Mouse (Mus musculus) neural tube, embryonic 12.5 days (tissue): ENCODE results near the gene Nedd4. TPM values are rescaled to one million over a fixed set of nuclear protein-coding genes. Genes with fewer than 3 reads are reported as not detected.

ENCODE experiments used
- ATAC-seq: fragments of 200-750 bp; cut with Nextera tagmentation; 2 replicates; pipeline ENCODE4 v1.8.0; 2017; ENCODE audit warnings: low read depth, mild to moderate bottlenecking, moderate TSS enrichment, moderate library complexity; ENCODE audit not compliant: low FRiP score
- H3K27ac ChIP-seq: fragments of 300-500 bp; sonication (generic); 2 replicates; pipeline ENCODE4 v1.5.1; 2016
- H3K27me3 ChIP-seq: fragments of 300-500 bp; sonication (generic); replicated peaks from 2 replicates; pipeline ENCODE4 v1.6.1; 2016; ENCODE audit warnings: mild to moderate bottlenecking
- H3K36me3 ChIP-seq: fragments of 300-500 bp; sonication (generic); 2 replicates; pipeline ENCODE4 v1.6.1; 2016; ENCODE audit warnings: mild to moderate bottlenecking
- H3K4me1 ChIP-seq: fragments of 300-500 bp; sonication (generic); 2 replicates; pipeline ENCODE4 v1.6.1; 2016
- H3K4me2 ChIP-seq: fragments of 300-500 bp; sonication (generic); replicated peaks from 2 replicates; pipeline ENCODE4 v1.6.1; 2016; ENCODE audit warnings: mild to moderate bottlenecking
- H3K4me3 ChIP-seq: fragments of 300-500 bp; sonication (generic); 2 replicates; pipeline ENCODE4 v1.5.1; 2016
- H3K9ac ChIP-seq: fragments of 300-500 bp; sonication (generic); 2 replicates; pipeline ENCODE4 v1.6.1; 2016; ENCODE audit warnings: mild to moderate bottlenecking
- H3K9me3 ChIP-seq: fragments of 300-500 bp; sonication (generic); 2 replicates; pipeline ENCODE4 v1.6.1; 2016; ENCODE audit warnings: mild to moderate bottlenecking
- WGBS: fragments of 180-500 bp; shearing (Covaris S2); methylation state at CpG from one replicate; pipeline ENCODE4 v1.1.7; 2016; 5-methylcytosine and 5-hydroxymethylcytosine counted together
- polyA plus RNA-seq: library from polyadenylated mRNA; unstranded; fragments of >200 nt; fragmentation: Nextera tagmentation; extraction: Ambion mirVana; gene quantifications from 2 replicates; pipeline ENCODE4 v1.2.1, GENCODE M21; 2016

The Nedd4 gene
- polyA plus RNA-seq, 1 experiment from 2014 or later = 637 TPM

DNA sequence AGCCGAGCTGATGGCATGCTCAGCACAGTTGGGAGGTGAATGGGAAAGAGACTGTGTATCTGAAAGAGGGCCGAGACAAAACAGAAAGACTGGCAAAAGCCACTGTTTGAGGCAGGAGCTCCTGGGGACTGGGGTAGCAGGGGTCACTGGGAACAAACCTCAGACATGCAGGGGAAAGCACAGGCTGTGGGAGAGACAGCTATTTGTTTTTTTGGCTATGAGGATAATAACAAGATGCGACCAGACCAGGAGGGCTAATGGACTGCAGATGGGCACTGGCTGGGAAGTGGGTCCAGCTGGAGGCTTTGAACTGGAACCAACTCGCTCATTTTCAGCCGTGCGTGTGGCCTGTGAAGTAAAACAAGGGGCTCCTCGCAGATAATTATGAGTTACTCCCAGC is 91.6 kb downstream of the Nedd4 start:
- Histone ChIP-seq H3K9me3 (no peaks in the 10 kb centered on the region), H3K36me3 (peaks cover 15% of the 10 kb centered on the region), H3K4me3 (no peak overlapping the region), H3K4me2 (0 out of 2 replicates have a peak overlapping the region, but pooled peaks have one; percentile 14), H3K4me1 (peaks cover 7% of the 10 kb centered on the region; the same call in 1 of the 2 replicates), H3K9ac (no peak overlapping the region), H3K27me3 (no peaks in the 10 kb centered on the region), H3K27ac (no peak overlapping the region)
- ATAC-seq = peak; percentile 52
- 11% methylated on average over 7 of the region's 7 CpGs for WGBS

DNA sequence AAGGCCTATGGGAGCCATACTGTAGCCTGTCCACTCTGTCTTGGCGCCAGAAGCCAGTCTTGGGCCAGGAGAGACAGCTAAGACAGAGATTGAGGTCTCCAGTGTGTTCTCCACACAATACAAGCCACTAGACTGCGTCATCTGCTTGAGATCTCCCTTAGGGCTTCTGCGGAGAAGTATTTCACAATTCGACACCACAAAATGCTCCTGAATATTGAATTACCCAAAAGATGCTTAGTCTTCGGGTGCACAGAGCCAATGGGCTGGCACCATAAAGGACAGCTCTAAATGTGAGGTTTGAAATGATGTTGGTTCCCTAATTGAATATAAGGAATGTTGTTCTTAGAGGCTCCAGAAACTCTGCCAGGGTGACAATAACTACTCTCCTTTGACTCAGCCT is 95.0 kb downstream of the Nedd4 start:
- H3K9me3 ChIP-seq = no peaks in the 10 kb centered on the region
- no peak overlapping the region for H3K4me2 ChIP-seq
- no peak overlapping the region for H3K27ac ChIP-seq
- WGBS = 80% methylated on average over 5 of the region's 5 CpGs
- no peak for ATAC-seq
- H3K4me1 ChIP-seq = peaks cover 7% of the 10 kb centered on the region; the same call in 1 of the 2 replicates
- no peaks in the 10 kb centered on the region for H3K27me3 ChIP-seq
- no peaks in the 10 kb centered on the region for H3K36me3 ChIP-seq
- no peak overlapping the region for H3K4me3 ChIP-seq
- no peak overlapping the region for H3K9ac ChIP-seq

DNA sequence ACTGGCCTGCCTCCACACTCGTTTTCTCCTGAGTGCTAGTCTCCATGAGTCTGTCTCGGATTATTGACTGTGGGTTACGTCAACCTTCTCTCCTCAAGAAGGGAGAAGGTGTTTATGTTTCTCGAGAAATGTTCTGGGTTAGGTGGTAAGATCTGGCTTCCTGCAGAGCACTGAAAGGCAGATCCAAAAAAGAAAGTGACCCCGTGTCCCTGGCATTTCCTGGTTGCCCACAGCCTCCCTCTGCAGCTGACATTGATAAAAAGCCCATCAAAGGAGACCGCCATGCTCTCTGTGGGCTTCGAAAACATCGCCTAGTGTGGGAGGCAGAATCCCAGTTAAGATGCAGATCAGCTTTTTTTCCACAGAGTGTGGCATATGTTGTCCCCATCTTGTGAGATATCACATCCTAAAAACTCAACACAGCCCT is 96.6 kb downstream of the Nedd4 start:
- Histone ChIP-seq H3K36me3 (no peaks in the 10 kb centered on the region), H3K9me3 (no peaks in the 10 kb centered on the region), H3K4me2 (no peak overlapping the region), H3K4me1 (peaks cover 15% of the 10 kb centered on the region), H3K27ac (no peak overlapping the region), H3K4me3 (no peak overlapping the region), H3K27me3 (no peaks in the 10 kb centered on the region), H3K9ac (no peak overlapping the region)
- 53% methylated on average over 8 of the region's 8 CpGs for WGBS
- no peak for ATAC-seq

DNA sequence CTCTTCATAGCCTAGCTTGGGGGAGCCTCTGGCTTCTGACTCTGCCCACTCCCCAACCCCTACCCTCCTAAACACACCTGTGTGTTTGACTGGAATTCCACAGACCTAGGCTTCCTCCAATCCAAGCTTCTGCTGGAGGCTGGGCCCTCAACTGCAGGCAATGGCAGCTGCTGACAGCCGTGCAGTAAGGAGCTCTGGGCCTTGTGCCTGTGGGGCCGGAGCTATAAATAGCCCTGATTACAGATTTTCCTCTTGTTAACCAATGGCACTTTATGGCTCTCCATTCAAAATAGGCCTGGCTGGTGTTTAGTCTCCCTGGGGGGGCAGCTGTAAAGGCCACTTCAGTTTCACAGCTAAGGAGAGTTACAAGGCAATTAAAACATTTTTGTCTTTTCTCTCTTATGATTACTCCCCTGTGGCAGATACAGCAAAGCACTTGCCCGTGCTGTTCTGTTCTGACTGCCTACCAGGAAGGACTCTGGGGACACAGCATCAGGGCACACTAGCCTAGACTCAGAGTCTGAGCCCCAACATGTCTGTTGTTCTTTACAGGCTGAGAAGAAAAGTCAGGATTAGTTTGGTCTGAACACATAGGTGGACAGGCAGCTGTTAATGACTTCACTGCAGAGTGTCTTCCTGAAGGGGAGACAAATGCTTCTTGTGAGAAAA is 101.0 kb downstream of the Nedd4 start:
- no peaks in the 10 kb centered on the region for H3K36me3 ChIP-seq
- no peak overlapping the region for H3K4me2 ChIP-seq
- H3K27ac ChIP-seq = no peak overlapping the region
- peaks cover 11% of the 10 kb centered on the region for H3K4me1 ChIP-seq
- H3K9ac ChIP-seq = no peak overlapping the region
- no peaks in the 10 kb centered on the region for H3K9me3 ChIP-seq
- H3K27me3 ChIP-seq = no peaks in the 10 kb centered on the region
- no peak overlapping the region for H3K4me3 ChIP-seq
- WGBS = 4% methylated on average over 3 of the region's 3 CpGs
- peak; percentile 75 for ATAC-seq

DNA sequence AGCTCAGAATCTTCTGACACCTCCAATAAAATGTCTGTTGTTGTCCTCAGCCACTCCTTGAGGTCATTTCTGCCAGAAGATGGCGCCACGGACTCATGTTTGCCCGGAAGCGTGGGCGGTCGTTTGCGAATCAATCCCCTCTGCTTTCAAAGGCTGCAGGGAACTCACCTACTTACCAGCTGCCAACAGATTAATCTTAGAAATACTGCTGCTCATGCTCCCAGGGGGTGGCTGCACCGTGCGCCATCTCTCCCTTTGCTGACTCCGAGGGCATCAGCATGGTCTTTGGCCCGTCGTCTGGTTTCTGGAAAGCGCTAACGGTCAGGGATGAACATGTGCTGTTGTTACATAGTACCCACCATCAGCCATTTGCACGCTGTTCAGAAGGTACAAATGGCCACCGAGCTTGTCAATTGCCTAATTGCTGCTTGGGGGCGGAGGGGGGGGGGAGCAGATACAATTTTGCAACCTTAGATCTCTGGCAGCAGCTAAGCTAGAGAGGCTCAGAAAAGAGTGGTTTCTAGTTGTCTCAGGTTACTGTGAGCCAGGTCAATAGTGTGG is 104.7 kb downstream of the Nedd4 start:
- Histone ChIP-seq H3K36me3 (no peaks in the 10 kb centered on the region), H3K27me3 (no peaks in the 10 kb centered on the region), H3K4me3 (peak overlapping the region; percentile 32), H3K9me3 (no peaks in the 10 kb centered on the region), H3K4me1 (peaks cover 11% of the 10 kb centered on the region), H3K4me2 (peak overlapping the region; percentile 66), H3K9ac (peak overlapping the region; percentile 40; the same call in 1 of the 2 replicates), H3K27ac (no peak overlapping the region)
- ATAC-seq = peak; percentile 69
- WGBS = under 1% methylated on average over 17 of the region's 17 CpGs

DNA sequence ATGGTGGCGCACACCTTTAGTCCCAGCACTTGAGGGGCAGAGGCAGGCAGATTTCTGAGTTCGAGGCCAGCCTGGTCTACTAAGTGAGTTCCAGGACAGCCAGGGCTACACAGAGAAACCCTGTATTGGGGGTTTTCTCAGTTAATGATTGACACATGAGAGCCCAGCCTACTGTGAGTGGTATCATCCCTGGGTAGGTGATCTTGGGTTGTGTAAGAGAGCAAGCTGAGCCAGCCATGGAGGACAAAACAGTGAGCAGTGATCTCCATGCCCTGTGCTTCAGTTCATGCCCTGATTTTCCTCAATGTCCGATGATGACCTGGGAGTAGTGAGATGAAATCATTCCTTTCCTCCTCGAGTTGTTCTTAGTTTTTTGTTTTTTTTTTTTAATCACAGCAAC is 112.9 kb downstream of the Nedd4 start:
- Histone ChIP-seq H3K4me3 (no peak overlapping the region), H3K27ac (no peak overlapping the region), H3K4me2 (no peak overlapping the region), H3K9ac (no peak overlapping the region), H3K9me3 (no peaks in the 10 kb centered on the region), H3K4me1 (no peaks in the 10 kb centered on the region), H3K27me3 (no peaks in the 10 kb centered on the region), H3K36me3 (no peaks in the 10 kb centered on the region)
- ATAC-seq = no peak
- WGBS = 93% methylated on average over 4 of the region's 4 CpGs

DNA sequence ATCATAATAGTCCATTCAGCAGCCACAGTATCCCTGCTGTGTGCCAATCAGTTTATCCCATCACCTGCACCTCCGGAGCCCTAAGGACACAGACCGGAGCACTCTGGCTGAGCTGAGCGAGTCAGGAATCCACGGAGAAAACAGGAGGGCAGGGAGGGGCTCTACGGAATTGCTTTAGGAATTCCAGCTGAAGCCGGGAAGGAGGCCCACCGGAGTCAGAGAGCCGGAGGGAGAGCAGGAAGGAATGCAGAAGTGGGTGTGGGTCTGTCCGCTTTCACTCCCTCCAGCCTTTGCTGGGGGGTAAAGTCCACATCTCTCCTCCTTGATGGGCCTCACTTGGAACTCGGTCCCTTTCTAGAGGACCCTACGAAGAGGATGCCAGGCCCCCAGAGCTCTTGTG is 116.9 kb downstream of the Nedd4 start:
- Histone ChIP-seq H3K4me2 (no peak overlapping the region), H3K4me1 (peaks cover 9% of the 10 kb centered on the region), H3K9me3 (no peaks in the 10 kb centered on the region), H3K4me3 (no peak overlapping the region), H3K27ac (no peak overlapping the region), H3K9ac (no peak overlapping the region), H3K27me3 (no peaks in the 10 kb centered on the region), H3K36me3 (no peaks in the 10 kb centered on the region)
- no peak for ATAC-seq
- WGBS = 62% methylated on average over 11 of the region's 11 CpGs

DNA sequence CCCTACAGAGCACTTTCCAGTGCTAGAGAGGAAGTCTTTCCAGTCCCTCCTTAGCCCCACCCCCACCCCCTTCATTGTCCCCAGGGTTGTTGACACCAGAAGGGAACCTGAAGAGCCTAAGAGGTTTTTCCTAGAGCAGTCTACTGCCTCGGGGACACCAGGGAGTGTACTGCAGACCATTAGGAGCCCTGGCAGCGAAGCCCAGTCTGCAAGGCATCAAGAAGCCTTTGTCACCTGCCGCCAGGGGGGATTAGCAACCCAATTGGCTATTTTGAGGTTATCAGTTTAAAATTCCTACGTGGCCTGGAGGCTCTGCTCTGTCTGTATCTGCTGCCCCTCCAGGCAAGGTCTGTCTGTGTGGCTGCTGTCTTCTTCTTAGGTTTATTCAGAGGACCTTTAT is 117.6 kb downstream of the Nedd4 start:
- Histone ChIP-seq H3K4me2 (no peak overlapping the region), H3K4me1 (peaks cover 9% of the 10 kb centered on the region), H3K27ac (no peak overlapping the region), H3K9ac (no peak overlapping the region), H3K27me3 (no peaks in the 10 kb centered on the region), H3K4me3 (no peak overlapping the region), H3K36me3 (no peaks in the 10 kb centered on the region), H3K9me3 (no peaks in the 10 kb centered on the region)
- WGBS = 11% methylated on average over 4 of the region's 4 CpGs
- ATAC-seq = no peak

DNA sequence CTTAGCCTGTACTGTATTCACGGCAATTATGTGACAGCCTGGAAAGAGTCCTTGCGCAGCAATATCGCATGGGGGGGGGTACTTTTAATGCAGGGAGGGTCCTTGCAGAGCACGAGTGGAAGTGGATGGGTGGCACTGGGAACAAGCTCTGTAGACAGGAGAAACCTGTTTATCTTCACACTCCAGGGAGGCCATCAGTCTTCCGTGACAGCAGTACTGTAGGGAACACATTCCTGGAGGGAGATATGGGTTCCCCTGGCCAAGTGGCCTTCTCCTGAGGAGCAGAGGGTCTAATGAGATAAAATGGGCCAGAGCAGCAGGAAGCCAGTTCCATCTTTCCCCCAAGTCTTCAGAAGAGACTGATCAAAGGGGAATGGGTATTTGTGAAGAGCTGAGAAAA is 118.5 kb downstream of the Nedd4 start:
- no peak overlapping the region for H3K9ac ChIP-seq
- ATAC-seq = no peak
- no peak overlapping the region for H3K27ac ChIP-seq
- H3K4me2 ChIP-seq = no peak overlapping the region
- H3K36me3 ChIP-seq = no peaks in the 10 kb centered on the region
- H3K4me1 ChIP-seq = peaks cover 9% of the 10 kb centered on the region
- whole genome bisulfite sequencing = 33% methylated on average over 5 of the region's 5 CpGs
- H3K9me3 ChIP-seq = no peaks in the 10 kb centered on the region
- no peaks in the 10 kb centered on the region for H3K27me3 ChIP-seq
- no peak overlapping the region for H3K4me3 ChIP-seq

DNA sequence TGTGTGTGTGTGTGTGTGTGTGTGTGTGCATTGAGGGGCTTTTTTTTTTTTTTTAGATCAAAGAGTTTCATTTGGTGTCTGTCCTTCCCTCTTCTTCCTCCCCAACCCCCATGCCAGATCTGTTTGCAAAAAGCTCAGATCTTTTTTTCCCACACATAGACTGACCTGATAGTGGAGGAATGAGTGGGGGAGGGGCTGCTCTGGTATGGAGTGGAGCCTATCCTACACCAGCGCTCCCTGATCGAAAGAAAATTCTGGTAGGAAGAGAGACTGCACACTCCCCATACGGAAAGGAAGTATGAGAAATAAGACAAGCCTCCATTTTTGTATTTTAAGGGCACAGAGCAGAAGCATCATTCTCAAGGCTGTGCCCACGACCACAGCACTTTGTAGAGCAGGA is 119.3 kb downstream of the Nedd4 start:
- Histone ChIP-seq H3K4me1 (peaks cover 9% of the 10 kb centered on the region), H3K9me3 (no peaks in the 10 kb centered on the region), H3K27ac (no peak overlapping the region), H3K4me3 (no peak overlapping the region), H3K36me3 (no peaks in the 10 kb centered on the region), H3K9ac (no peak overlapping the region), H3K4me2 (no peak overlapping the region), H3K27me3 (no peaks in the 10 kb centered on the region)
- no peak for ATAC-seq
- 57% methylated on average over 4 of the region's 4 CpGs for WGBS

DNA sequence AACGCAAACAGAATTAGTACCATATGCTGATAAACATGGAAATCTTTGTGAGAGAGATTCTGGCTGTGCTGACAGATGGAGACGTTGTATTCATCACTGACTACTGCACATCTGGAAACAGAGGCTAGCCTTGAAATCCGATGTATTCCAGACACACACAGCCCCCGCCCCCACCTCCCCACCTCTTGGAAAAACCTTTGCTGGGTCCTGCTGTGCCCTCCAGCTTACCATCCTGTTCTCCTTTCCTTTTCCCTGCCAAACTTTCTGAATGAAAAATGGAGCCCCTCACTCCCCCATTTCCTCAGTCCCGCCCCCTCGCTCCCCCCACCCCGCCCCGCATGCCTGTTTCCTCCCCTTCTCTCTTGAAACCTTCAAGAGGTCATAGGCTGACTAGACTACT is 120.0 kb downstream of the Nedd4 start:
- Histone ChIP-seq H3K4me3 (no peak overlapping the region), H3K4me2 (no peak overlapping the region), H3K36me3 (no peaks in the 10 kb centered on the region), H3K27ac (no peak overlapping the region), H3K4me1 (peaks cover 9% of the 10 kb centered on the region), H3K9me3 (no peaks in the 10 kb centered on the region), H3K9ac (no peak overlapping the region), H3K27me3 (no peaks in the 10 kb centered on the region)
- ATAC-seq = no peak
- 61% methylated on average over 8 of the region's 8 CpGs for WGBS

DNA sequence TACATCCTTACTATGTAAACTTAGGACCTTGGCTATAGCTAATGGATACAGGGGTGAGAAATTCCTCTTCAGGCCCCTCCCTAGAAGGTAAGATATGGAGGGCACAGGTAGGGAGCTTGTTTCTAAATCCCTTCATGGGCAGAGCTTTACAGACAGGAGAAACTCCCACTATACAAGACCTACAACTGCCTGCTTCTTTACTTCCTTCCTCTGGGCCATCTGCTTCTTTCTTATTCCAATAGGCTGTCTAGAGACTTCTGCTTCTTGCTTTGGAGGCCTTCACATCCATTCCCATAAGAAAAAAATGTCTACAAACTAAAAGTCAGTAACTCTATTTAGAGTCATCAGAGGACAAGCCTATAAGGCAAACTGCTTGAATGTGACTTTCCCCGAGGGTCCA is 125.6 kb downstream of the Nedd4 start:
- no peak for ATAC-seq
- WGBS = 75% methylated on average over 1 of the region's 1 CpGs
- Histone ChIP-seq H3K9me3 (no peaks in the 10 kb centered on the region), H3K4me3 (no peak overlapping the region), H3K4me1 (no peaks in the 10 kb centered on the region), H3K27ac (no peak overlapping the region), H3K36me3 (no peaks in the 10 kb centered on the region), H3K4me2 (no peak overlapping the region), H3K27me3 (0 out of 2 replicates have a peak, but pooled peaks cover 4% of the 10 kb centered on the region), H3K9ac (no peak overlapping the region)
